Mouse (Mus musculus): ENCODE results near the gene Tspan9. TPM values are rescaled to one million over a fixed set of nuclear protein-coding genes. Genes with fewer than 3 reads are reported as not detected.
A peak's percentile ranks its signal among the peaks of the same experiment; 100 is the strongest.

Gene Tspan9
- 102 and 131 TPM in 2 replicates for polyA plus RNA-seq (2015; fragmentation: Nextera tagmentation; extraction: Ambion mirVana)

DNA sequence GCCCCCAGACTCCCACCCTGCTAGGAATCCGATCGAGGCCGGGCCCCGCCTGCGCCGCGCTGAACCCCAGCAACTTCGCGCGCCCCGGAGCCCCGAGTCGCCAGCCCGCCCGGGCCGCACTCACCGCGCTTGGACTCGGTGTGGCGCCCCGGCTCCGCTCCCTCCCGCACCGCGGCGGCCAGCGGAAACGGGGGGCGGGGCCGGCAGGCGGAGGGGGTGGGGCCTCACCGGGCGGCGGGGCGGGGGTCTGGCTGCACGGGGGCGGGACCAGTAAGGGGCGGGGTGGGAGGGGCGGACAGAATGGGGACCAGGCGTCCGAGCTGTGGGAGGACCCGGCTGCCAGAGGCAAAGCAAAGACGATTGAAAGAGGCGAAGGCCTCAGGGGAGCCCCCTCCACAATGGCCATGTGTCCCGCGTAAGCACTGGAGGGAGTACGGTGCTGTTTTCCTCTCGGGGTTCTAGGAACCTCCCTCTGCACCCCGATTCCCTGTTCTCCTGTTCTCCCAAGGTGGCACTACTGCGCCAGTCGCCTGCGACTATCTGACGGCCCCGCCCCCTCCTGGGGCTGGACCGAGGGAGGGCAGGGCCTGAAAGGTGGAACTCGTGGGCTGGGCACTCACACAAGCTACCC is at the start of gene Tspan9:
Gene Tspan9, minus strand, starts transcription at position 205 of the 631 bp plus-strand sequence.
- peak within 1 kb of the TSS; percentile 83 for H3K4me3 ChIP-seq (replicated peaks; ENCODE audit: low read depth, low read length)
- ATAC-seq (replicated peaks; ENCODE audit: low FRiP score, low read depth) (peak; percentile 88), DNase-seq (ENCODE audit: low spot score) (peak; percentile 77)
- no peaks in the 10 kb centered on the region for H3K27me3 ChIP-seq (ENCODE audit: insufficient read depth, low read length)
- H3K27ac ChIP-seq = peak within 1 kb of the TSS; percentile 91
- peak; percentile 41; the same call in 1 of the 2 replicates for TF ChIP-seq CTCF (IDR thresholded peaks at IDR 0.05; ENCODE audit: low read depth)
- peaks cover 7% of the 10 kb centered on the region; the same call in 1 of the 2 replicates for H3K4me1 ChIP-seq (replicated peaks; ENCODE audit: insufficient read depth, low read length)
- H3K9ac ChIP-seq (ENCODE audit: low read depth, low read length) = peak within 1 kb of the TSS; percentile 88
- no peaks in the 10 kb centered on the region for H3K9me3 ChIP-seq (replicated peaks; ENCODE audit: low read length)
- WGBS = 1% methylated on average over 54 of the region's 56 CpGs
- H3K4me2 ChIP-seq (ENCODE audit: low read length) = peak within 1 kb of the TSS; percentile 78
- no peaks in the 10 kb centered on the region for H3K36me3 ChIP-seq (ENCODE audit: insufficient read depth, low read length)

GRCm38 (mm10) chr6:128183521-128183920 is 40.1 kb upstream of the Tspan9 start:
- H3K4me3 ChIP-seq (replicated peaks; ENCODE audit: low read depth, low read length) = no peak overlapping the region
- H3K9ac ChIP-seq (ENCODE audit: low read depth, low read length) = no peak overlapping the region
- TF ChIP-seq CTCF (IDR thresholded peaks at IDR 0.05; ENCODE audit: low read depth) = peak; percentile 42; the same call in 1 of the 2 replicates
- no peak overlapping the region for H3K27ac ChIP-seq
- H3K27me3 ChIP-seq (ENCODE audit: insufficient read depth, low read length) = no peaks in the 10 kb centered on the region
- DNase-seq (ENCODE audit: low spot score) (peak; percentile 38), ATAC-seq (replicated peaks; ENCODE audit: low FRiP score, low read depth) (no peak)
- no peaks in the 10 kb centered on the region for H3K36me3 ChIP-seq (ENCODE audit: insufficient read depth, low read length)
- no peak overlapping the region for H3K4me2 ChIP-seq (ENCODE audit: low read length)
- 16% methylated on average over 2 of the region's 2 CpGs for WGBS
- no peaks in the 10 kb centered on the region for H3K9me3 ChIP-seq (replicated peaks; ENCODE audit: low read length)
- 0 out of 2 replicates have a peak, but pooled peaks cover 4% of the 10 kb centered on the region for H3K4me1 ChIP-seq (replicated peaks; ENCODE audit: insufficient read depth, low read length)

DNA sequence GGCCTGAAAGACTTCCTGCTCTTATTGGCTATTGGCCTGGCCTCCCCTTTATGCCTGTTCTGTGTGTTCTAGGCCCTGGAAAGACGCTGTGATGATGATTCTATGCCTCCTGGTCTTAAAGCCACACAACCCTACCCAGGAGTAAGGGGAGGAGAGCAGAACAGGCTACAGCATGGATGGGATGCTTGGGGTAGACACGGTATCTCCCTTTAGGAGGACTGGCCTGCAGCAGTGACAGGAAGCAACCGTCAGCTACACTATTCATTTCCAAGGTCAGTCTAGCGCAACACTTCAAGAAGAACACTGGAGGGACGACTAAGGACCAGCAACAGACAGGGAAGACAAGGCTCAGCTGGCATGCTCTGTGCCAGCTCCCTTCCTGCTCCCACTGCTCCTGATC is 37.8 kb upstream of the Tspan9 start:
- DNase-seq (ENCODE audit: low spot score) = no peak

GRCm38 (mm10) chr6:128179651-128180050 is 36.3 kb upstream of the Tspan9 start:
- DNase-seq (ENCODE audit: low spot score) = no peak
- Histone ChIP-seq H3K9me3 (replicated peaks; ENCODE audit: low read length) (no peaks in the 10 kb centered on the region), H3K27ac (no peak overlapping the region), H3K27me3 (ENCODE audit: insufficient read depth, low read length) (no peaks in the 10 kb centered on the region), H3K9ac (ENCODE audit: low read depth, low read length) (no peak overlapping the region), H3K4me1 (replicated peaks; ENCODE audit: insufficient read depth, low read length) (0 out of 2 replicates have a peak, but pooled peaks cover 4% of the 10 kb centered on the region), H3K36me3 (ENCODE audit: insufficient read depth, low read length) (no peaks in the 10 kb centered on the region), H3K4me3 (replicated peaks; ENCODE audit: low read depth, low read length) (no peak overlapping the region), H3K4me2 (ENCODE audit: low read length) (no peak overlapping the region)
- 94% methylated on average over 1 of the region's 1 CpGs for WGBS
- TF ChIP-seq CTCF (IDR thresholded peaks at IDR 0.05; ENCODE audit: low read depth) = no peak
- ATAC-seq (replicated peaks; ENCODE audit: low FRiP score, low read depth) = no peak

More for the DNA sequence above, 37.8 kb upstream of the Tspan9 start:
- no peaks in the 10 kb centered on the region for H3K36me3 ChIP-seq (ENCODE audit: insufficient read depth, low read length)
- ATAC-seq (replicated peaks; ENCODE audit: low FRiP score, low read depth) = no peak
- H3K4me1 ChIP-seq (replicated peaks; ENCODE audit: insufficient read depth, low read length) = 0 out of 2 replicates have a peak, but pooled peaks cover 4% of the 10 kb centered on the region
- no peak overlapping the region for H3K27ac ChIP-seq
- no peaks in the 10 kb centered on the region for H3K27me3 ChIP-seq (ENCODE audit: insufficient read depth, low read length)
- TF ChIP-seq CTCF (IDR thresholded peaks at IDR 0.05; ENCODE audit: low read depth) = no peak
- H3K9me3 ChIP-seq (replicated peaks; ENCODE audit: low read length) = no peaks in the 10 kb centered on the region
- WGBS = 28% methylated on average over 5 of the region's 5 CpGs
- no peak overlapping the region for H3K4me3 ChIP-seq (replicated peaks; ENCODE audit: low read depth, low read length)
- H3K4me2 ChIP-seq (ENCODE audit: low read length) = no peak overlapping the region
- H3K9ac ChIP-seq (ENCODE audit: low read depth, low read length) = no peak overlapping the region; the same call in 1 of the 2 replicates

DNA sequence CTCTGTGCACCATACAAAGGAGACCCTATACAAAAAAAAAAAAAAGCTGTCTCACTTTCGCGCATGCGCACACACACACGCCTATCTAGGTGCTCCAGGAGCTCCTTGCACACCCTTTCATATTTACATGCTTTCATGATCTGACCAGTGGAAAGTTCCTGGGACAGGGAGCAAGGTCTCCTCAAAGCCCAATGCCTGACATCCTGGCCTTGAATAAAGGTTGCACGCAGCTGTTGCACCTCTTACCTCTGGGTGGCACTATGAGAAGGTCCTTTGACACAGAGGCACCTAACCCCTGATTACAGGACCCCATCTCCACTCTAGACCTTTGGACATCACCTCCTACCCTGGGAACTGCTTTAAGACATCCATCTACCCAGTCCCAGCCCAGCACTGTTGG is 35.9 kb upstream of the Tspan9 start:
- Histone ChIP-seq H3K36me3 (ENCODE audit: insufficient read depth, low read length) (no peaks in the 10 kb centered on the region), H3K9ac (ENCODE audit: low read depth, low read length) (no peak overlapping the region), H3K4me2 (ENCODE audit: low read length) (no peak overlapping the region), H3K9me3 (replicated peaks; ENCODE audit: low read length) (no peaks in the 10 kb centered on the region), H3K27me3 (ENCODE audit: insufficient read depth, low read length) (no peaks in the 10 kb centered on the region), H3K4me3 (replicated peaks; ENCODE audit: low read depth, low read length) (no peak overlapping the region), H3K4me1 (replicated peaks; ENCODE audit: insufficient read depth, low read length) (0 out of 2 replicates have a peak, but pooled peaks cover 4% of the 10 kb centered on the region), H3K27ac (no peak overlapping the region)
- DNase-seq (ENCODE audit: low spot score) (no peak), ATAC-seq (replicated peaks; ENCODE audit: low FRiP score, low read depth) (no peak)
- 73% methylated on average over 5 of the region's 5 CpGs for WGBS
- peak; percentile 46; the same call in 1 of the 2 replicates for TF ChIP-seq CTCF (IDR thresholded peaks at IDR 0.05; ENCODE audit: low read depth)

- DNase-seq (ENCODE audit: low spot score) = no peak
- Histone ChIP-seq H3K27ac (no peak overlapping the region), H3K4me2 (ENCODE audit: low read length) (no peak overlapping the region), H3K4me1 (replicated peaks; ENCODE audit: insufficient read depth, low read length) (0 out of 2 replicates have a peak, but pooled peaks cover 4% of the 10 kb centered on the region), H3K36me3 (ENCODE audit: insufficient read depth, low read length) (no peaks in the 10 kb centered on the region), H3K9ac (ENCODE audit: low read depth, low read length) (no peak overlapping the region), H3K9me3 (replicated peaks; ENCODE audit: low read length) (no peaks in the 10 kb centered on the region), H3K27me3 (ENCODE audit: insufficient read depth, low read length) (no peaks in the 10 kb centered on the region), H3K4me3 (replicated peaks; ENCODE audit: low read depth, low read length) (no peak overlapping the region)
- no peak for ATAC-seq (replicated peaks; ENCODE audit: low FRiP score, low read depth)
- WGBS = 91% methylated on average over 2 of the region's 2 CpGs
- no peak for TF ChIP-seq CTCF (IDR thresholded peaks at IDR 0.05; ENCODE audit: low read depth)
These were observed 35.3 kb upstream of the Tspan9 start for GRCm38 (mm10) chr6:128178681-128179080.

Data from kidney, postnatal 0 days (tissue).